Mouse (Mus musculus): ENCODE data around the gene Tead1. TPM values are rescaled to one million over a fixed set of nuclear protein-coding genes. Genes with fewer than 3 reads are reported as not detected.

Gene Tead1
- polyA plus RNA-seq, 1 experiment = 210 TPM

DNA sequence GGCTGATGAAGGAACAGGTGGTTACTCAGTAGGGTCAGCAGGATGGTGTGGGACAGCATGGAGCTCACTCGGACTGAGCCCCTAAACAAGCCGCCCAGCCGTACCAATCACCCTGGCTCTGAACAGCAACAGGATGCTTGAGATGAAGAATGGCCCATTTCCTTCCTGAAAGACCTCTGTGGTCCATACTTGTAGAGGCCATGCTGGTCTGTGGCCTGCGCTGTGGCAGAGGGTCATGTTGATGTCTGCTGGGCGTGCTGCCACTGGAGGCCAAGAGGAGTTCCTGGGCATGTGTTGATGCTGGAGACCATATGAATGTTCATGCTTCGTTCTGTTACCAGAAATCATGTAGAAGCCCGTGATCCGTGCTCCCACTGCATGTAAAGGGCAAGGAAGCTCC is 258.0 kb downstream of the Tead1 start:
- Histone ChIP-seq H3K27ac (ENCODE audit: insufficient read depth, low read length) (no peak overlapping the region), H3K9me3 (replicated peaks; ENCODE audit: control insufficient read depth, insufficient read depth, low read length, poor library complexity, severe bottlenecking) (no peaks in the 10 kb centered on the region), H3K27me3 (ENCODE audit: control insufficient read depth, insufficient read depth, low read length, poor library complexity, severe bottlenecking) (no peaks in the 10 kb centered on the region), H3K36me3 (ENCODE audit: control insufficient read depth, insufficient read depth, low read length, poor library complexity, severe bottlenecking) (no peaks in the 10 kb centered on the region), H3K4me3 (ENCODE audit: low read depth, low read length) (no peak overlapping the region), H3K4me1 (ENCODE audit: control insufficient read depth, insufficient read depth, low read length) (no peaks in the 10 kb centered on the region), H3K9ac (ENCODE audit: low read depth, poor library complexity, severe bottlenecking) (no peak overlapping the region)
- TF ChIP-seq POLR2A (IDR thresholded peaks at IDR 0.05; ENCODE audit: insufficient read depth, low read length) = no peak
- TF ChIP-seq EP300 (IDR thresholded peaks at IDR 0.05; ENCODE audit: insufficient read depth, low read depth, low read length) = no peak
- TF ChIP-seq CTCF (IDR thresholded peaks at IDR 0.05; ENCODE audit: low read depth, low read length) = no peak

DNA sequence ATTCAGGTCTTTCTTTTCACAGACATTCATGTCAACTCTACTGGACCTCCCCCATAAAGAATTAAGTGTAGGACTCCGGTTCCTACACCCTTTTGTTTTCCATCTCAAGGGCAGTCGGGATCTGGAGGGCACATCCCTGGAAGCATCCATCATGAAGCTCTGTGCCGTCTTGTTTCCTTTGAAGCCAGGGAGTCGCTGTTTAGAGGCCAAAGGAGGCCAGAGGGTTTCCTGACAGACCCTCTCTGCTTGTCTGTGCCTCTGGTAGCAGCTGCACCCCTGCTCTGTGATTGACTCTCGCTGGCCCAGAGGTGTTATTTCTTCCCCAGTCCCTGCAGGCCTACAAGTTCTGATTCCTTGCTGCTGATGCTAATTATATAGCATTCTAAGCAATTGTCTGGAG is 259.8 kb downstream of the Tead1 start:
- H3K27me3 ChIP-seq (ENCODE audit: control insufficient read depth, insufficient read depth, low read length, poor library complexity, severe bottlenecking) = no peaks in the 10 kb centered on the region
- no peak overlapping the region for H3K9ac ChIP-seq (ENCODE audit: low read depth, poor library complexity, severe bottlenecking)
- TF ChIP-seq CTCF (IDR thresholded peaks at IDR 0.05; ENCODE audit: low read depth, low read length) = no peak
- TF ChIP-seq EP300 (IDR thresholded peaks at IDR 0.05; ENCODE audit: insufficient read depth, low read depth, low read length) = no peak
- no peak for TF ChIP-seq POLR2A (IDR thresholded peaks at IDR 0.05; ENCODE audit: insufficient read depth, low read length)
- no peaks in the 10 kb centered on the region for H3K4me1 ChIP-seq (ENCODE audit: control insufficient read depth, insufficient read depth, low read length)
- H3K36me3 ChIP-seq (ENCODE audit: control insufficient read depth, insufficient read depth, low read length, poor library complexity, severe bottlenecking) = no peaks in the 10 kb centered on the region
- no peaks in the 10 kb centered on the region for H3K9me3 ChIP-seq (replicated peaks; ENCODE audit: control insufficient read depth, insufficient read depth, low read length, poor library complexity, severe bottlenecking)
- no peak overlapping the region for H3K4me3 ChIP-seq (ENCODE audit: low read depth, low read length)
- no peak overlapping the region for H3K27ac ChIP-seq (ENCODE audit: insufficient read depth, low read length)

DNA sequence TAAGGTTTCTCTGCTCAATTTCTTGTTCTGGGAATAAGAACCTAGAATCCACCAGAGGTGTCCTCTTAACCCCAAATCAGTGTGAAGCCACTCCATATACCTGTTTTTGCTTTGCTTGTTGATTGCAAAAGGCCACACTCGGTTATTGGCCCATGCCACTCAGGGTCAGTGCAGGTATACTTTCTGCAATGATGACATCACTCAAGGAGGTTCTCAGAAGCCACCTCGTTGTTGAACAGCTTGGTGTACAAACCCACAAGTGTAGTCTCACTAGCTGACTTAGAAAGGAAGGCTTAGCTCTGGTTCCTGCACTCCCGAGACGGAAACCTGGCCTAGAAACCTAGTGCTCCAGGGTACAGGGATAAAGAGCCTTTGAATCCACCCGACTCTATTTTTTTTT is 263.4 kb downstream of the Tead1 start:
- H3K27ac ChIP-seq (ENCODE audit: insufficient read depth, low read length) = no peak overlapping the region
- no peak for TF ChIP-seq EP300 (IDR thresholded peaks at IDR 0.05; ENCODE audit: insufficient read depth, low read depth, low read length)
- TF ChIP-seq CTCF (IDR thresholded peaks at IDR 0.05; ENCODE audit: low read depth, low read length) = no peak
- TF ChIP-seq POLR2A (IDR thresholded peaks at IDR 0.05; ENCODE audit: insufficient read depth, low read length) = no peak
- H3K27me3 ChIP-seq (ENCODE audit: control insufficient read depth, insufficient read depth, low read length, poor library complexity, severe bottlenecking) = no peaks in the 10 kb centered on the region; the same call in 1 of the 2 replicates
- H3K36me3 ChIP-seq (ENCODE audit: control insufficient read depth, insufficient read depth, low read length, poor library complexity, severe bottlenecking) = no peaks in the 10 kb centered on the region
- no peak overlapping the region for H3K9ac ChIP-seq (ENCODE audit: low read depth, poor library complexity, severe bottlenecking)
- H3K4me1 ChIP-seq (ENCODE audit: control insufficient read depth, insufficient read depth, low read length) = no peaks in the 10 kb centered on the region
- no peaks in the 10 kb centered on the region for H3K9me3 ChIP-seq (replicated peaks; ENCODE audit: control insufficient read depth, insufficient read depth, low read length, poor library complexity, severe bottlenecking)
- H3K4me3 ChIP-seq (ENCODE audit: low read depth, low read length) = no peak overlapping the region

DNA sequence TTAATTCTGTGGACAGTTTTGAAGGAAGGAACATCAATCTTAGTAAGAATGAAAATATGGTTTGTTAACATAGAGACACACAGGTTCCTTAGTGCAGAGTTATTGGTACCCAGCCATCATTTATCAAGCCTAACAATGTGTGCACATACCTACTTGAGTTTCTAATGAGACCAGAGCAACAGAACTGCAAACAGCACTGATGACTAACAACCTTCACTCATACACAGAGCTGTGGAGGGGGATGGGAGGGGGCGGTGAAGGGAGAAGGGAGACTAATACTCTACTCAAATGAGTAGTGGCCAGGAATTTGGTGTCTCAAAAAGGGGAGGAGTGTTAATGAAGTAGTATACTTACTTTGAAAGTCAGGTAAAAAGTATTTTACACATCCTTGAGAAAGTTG is 263.9 kb downstream of the Tead1 start:
- Histone ChIP-seq H3K4me3 (ENCODE audit: low read depth, low read length) (no peak overlapping the region), H3K4me1 (ENCODE audit: control insufficient read depth, insufficient read depth, low read length) (no peaks in the 10 kb centered on the region), H3K36me3 (ENCODE audit: control insufficient read depth, insufficient read depth, low read length, poor library complexity, severe bottlenecking) (no peaks in the 10 kb centered on the region), H3K9me3 (replicated peaks; ENCODE audit: control insufficient read depth, insufficient read depth, low read length, poor library complexity, severe bottlenecking) (no peaks in the 10 kb centered on the region), H3K27me3 (ENCODE audit: control insufficient read depth, insufficient read depth, low read length, poor library complexity, severe bottlenecking) (no peaks in the 10 kb centered on the region; the same call in 1 of the 2 replicates), H3K9ac (ENCODE audit: low read depth, poor library complexity, severe bottlenecking) (no peak overlapping the region), H3K27ac (ENCODE audit: insufficient read depth, low read length) (no peak overlapping the region)
- no peak for TF ChIP-seq EP300 (IDR thresholded peaks at IDR 0.05; ENCODE audit: insufficient read depth, low read depth, low read length)

DNA sequence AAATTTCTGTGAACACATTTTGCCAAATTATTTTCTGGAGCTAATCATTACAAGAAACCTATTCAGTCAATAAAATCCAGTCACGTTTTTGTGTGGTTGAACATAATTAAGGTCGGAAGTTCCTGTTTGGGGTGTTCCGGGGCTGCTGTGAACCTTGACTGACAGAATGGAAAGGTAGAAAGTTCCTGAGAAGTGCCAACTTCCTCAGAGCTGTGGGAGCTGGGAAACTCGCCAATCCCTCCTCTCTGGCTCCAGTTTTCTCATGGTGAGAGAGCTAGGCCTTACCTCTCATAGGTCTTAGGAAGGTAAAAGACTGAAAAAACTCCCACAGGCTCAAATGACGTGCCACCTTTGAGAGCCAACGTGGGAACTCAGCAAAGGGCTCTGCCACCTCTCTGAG is 267.6 kb downstream of the Tead1 start:
- Histone ChIP-seq H3K27ac (ENCODE audit: insufficient read depth, low read length) (no peak overlapping the region), H3K36me3 (ENCODE audit: control insufficient read depth, insufficient read depth, low read length, poor library complexity, severe bottlenecking) (no peaks in the 10 kb centered on the region), H3K9ac (ENCODE audit: low read depth, poor library complexity, severe bottlenecking) (no peak overlapping the region), H3K4me3 (ENCODE audit: low read depth, low read length) (no peak overlapping the region), H3K4me1 (ENCODE audit: control insufficient read depth, insufficient read depth, low read length) (no peaks in the 10 kb centered on the region), H3K9me3 (replicated peaks; ENCODE audit: control insufficient read depth, insufficient read depth, low read length, poor library complexity, severe bottlenecking) (no peaks in the 10 kb centered on the region), H3K27me3 (ENCODE audit: control insufficient read depth, insufficient read depth, low read length, poor library complexity, severe bottlenecking) (no peaks in the 10 kb centered on the region; the same call in 1 of the 2 replicates)
- TF ChIP-seq EP300 (IDR thresholded peaks at IDR 0.05; ENCODE audit: insufficient read depth, low read depth, low read length) (no peak), CTCF (IDR thresholded peaks at IDR 0.05; ENCODE audit: low read depth, low read length) (no peak), POLR2A (IDR thresholded peaks at IDR 0.05; ENCODE audit: insufficient read depth, low read length) (no peak)

DNA sequence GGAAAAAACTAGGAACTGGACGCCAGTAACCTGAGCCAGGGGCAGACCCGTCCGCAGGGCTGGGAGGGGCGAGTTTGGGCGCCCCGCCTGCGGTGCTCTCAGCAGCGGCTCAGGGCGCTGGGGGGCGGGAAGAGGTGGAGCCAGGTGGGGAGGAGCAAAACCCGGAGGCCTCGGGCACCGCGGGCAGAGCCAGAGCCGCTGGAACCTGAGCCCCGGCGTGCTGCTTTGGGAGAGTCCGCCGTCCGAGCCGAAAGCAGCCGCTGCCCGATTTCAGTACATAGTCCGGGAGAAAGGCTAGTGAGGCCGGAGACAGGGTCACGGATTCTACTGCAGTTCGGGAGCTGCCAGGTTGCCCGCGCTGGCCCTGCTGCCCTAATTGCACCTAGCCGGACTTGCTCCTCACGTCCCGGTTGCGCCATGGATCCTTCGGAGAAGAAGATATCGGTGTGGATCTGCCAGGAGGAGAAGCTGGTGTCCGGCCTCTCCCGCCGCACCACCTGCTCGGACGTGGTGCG is 274.7 kb downstream of the Tead1 start, which contains the start of gene Rassf10:
Rassf10 (plus strand) TSS at position 186 of the 515 bp plus-strand sequence.
- Histone ChIP-seq H3K27ac (ENCODE audit: insufficient read depth, low read length) (no peak within 1 kb of the TSS), H3K4me3 (ENCODE audit: low read depth, low read length) (peak within 1 kb of the TSS; percentile 69), H3K27me3 (ENCODE audit: control insufficient read depth, insufficient read depth, low read length, poor library complexity, severe bottlenecking) (peaks cover 3% of the 10 kb centered on the region; the same call in 1 of the 2 replicates), H3K36me3 (ENCODE audit: control insufficient read depth, insufficient read depth, low read length, poor library complexity, severe bottlenecking) (no peaks in the 10 kb centered on the region), H3K9me3 (replicated peaks; ENCODE audit: control insufficient read depth, insufficient read depth, low read length, poor library complexity, severe bottlenecking) (no peaks in the 10 kb centered on the region), H3K9ac (ENCODE audit: low read depth, poor library complexity, severe bottlenecking) (peak within 1 kb of the TSS; percentile 47), H3K4me1 (ENCODE audit: control insufficient read depth, insufficient read depth, low read length) (no peaks in the 10 kb centered on the region)
- TF ChIP-seq POLR2A (IDR thresholded peaks at IDR 0.05; ENCODE audit: insufficient read depth, low read length) (peak; percentile 56), CTCF (IDR thresholded peaks at IDR 0.05; ENCODE audit: low read depth, low read length) (no peak)
